Mouse (Mus musculus) cerebellum, postnatal 14 days (tissue): Measurements from ENCODE around the gene Sult2b1.

Source experiments
- DNase-seq, 2 experiments: peaks; one replicate each; pipeline ENCODE4 v3.0.0; 2021; ENCODE audit warnings: mixed read lengths in 2 of 2

Gene Sult2b1

DNA sequence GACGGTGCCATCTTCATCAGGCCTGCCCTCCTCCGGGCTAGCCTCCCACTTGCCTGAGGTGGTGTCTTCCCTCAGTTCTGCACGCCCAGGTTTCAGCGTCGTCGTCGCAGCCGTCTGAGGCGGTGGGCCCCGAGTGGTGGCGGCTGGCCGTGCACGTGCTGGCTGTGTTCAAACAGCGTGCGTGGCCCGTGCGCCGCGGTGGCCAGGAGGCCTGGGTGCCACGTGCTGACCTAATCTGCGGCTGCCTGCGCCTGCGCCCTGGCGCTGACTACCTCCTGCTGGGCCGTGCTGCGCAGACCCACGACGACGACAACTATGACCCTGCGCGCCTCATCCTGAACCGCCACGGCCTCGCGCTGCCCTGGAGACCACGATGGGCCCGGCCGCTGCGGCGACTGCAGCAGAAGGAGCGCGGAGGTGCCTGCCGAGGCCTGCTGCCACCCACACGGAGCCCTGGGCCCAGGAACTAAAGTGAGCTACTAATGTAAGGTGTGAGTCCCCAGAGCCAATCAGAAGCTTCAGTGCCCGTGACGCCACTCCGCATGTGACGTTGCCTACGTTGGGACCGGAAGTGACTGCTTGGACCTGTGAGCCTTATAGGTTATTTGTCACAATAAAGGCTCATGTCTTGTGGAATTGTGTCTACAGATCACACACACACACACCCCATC, 90.4 kb downstream of the Sult2b1 start, which contains the start of gene Sec1:
TSS of gene Sec1 (minus strand) at position 482 of the 671 bp plus-strand sequence.
- no peak for DNase-seq

DNA sequence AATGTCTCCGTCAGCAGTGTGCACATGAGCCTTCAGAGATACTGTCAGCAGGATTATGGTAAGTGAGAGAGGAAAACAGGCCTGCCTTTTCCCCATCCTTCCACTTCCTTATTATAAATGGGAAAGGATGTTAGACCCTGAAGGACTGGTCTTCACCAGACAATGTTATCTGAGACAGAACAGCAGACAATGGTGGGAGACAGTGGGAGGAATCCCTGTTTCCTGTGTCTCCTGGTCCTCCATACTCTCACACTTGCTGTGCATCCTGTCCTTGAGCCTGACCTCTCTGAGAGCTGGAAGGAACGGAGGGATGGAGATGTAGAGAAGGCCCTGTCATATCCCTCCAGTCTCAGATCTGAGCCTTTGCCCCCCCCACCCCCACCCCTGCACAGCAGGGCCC, 92.1 kb downstream of the Sult2b1 start:
- DNase-seq, result no peak

DNA sequence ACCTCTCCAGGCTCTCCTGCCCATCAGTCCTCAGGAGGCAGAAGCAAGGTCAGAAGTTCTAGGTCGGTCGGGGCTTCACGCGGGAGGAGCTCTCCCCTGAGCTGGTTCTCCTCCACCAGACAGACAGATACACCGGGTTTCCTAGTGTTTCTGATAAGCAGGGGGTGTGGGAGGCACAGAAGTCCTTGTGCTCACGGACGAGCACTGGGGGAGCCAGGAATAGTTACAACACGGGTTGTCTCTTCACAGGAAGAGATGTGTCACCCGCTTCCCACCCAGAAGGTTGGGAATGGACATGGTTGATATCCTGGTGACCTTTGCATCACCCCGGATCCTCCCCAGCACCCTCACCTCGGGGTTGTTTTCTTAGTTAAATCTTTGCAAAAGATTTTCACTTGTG, 94.7 kb downstream of the Sult2b1 start:
- DNase-seq, result no peak

DNA sequence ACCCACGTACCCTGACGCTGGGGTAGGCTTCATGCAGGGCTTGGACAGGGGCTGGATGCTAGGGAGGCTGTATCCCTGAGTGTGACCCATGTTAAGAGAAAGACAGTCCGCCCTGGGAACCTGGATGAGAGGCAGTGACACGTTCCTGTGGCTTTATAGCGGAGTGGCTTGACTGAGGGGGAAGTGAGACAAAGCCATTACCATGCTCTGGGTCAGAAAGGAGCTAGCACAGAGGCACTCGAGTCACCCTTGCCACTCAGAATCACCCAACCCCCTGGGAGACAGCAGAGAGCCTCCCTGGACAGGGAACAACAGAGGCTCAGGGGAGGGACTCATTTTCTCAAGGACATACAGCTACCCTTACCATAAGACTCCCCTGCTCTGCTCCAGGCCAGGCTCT, 95.4 kb downstream of the Sult2b1 start:
- no peak for DNase-seq

DNA sequence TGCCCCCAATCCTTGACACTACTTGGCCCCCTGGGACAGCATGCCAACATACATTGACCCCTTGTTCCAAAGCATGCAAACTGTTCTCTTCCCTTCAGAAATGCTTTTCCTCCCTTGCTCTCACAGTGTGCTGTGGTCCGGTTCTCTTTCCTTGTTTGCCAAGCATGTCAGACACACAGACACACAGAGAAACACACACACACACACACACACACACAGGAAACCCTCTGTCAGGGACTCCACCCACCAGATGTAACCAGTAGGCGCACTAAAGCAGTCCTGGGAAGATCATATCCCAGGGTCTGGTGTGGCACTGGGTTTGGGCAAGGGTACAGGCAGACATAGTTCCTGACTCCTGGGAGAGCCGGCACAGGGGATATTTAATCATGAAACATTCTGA, 97.6 kb downstream of the Sult2b1 start:
- DNase-seq, result no peak

DNA sequence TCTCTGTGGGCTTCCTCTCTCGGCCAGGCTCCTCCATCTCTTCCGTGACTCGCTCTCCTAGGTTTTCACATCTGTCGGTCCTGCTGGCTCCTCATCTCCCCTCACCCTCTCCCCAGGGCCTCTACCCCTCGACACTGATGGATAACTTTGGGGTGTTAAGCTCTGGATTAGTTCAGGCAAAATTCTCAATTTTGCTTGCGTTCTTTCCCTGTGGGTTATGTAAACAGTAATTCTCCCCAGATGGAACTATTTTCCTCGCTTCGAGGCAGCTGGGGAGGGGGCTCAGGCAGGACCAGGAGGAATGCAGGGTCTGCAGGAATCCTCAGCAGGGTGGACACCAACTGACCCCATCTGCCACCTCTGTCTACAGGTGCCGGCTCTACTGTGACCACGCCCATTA, 98.7 kb downstream of the Sult2b1 start:
- DNase-seq, result no peak

DNA sequence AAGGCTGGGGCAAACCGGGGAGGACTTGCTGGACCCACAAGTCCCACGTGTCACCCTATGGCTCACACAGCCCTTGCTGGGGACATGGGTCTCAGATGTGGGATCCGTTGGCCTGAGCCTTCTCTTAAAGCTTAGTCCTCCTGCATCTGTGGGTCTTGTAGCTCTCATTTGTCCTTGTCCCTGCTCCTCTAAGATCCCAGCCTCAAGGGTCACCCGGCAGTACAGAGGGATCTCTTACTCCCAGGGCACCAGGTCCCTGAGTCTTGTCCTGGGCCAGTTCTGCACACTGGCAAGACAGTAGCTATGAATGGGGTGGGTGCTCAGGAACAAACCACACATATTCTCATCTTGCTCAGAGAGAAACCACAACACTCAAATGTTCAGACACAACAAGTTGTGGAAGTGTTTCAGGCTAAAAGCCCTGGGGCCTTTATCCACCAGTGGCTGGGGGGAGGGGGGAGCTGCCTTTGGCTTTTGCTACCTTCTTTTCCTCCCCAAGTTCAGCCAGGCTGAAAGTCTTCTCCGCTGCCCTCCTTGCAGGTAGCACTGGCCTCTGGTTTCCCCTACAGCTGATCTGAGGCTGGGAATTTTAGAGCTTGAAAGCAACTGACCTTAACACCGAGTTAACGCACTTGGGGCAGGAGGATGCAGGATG, 100.9 kb downstream of the Sult2b1 start, which contains the start of gene Ntn5:
TSS of gene Ntn5 (plus strand) at position 627 of the 655 bp plus-strand sequence.
- no peak for DNase-seq

DNA sequence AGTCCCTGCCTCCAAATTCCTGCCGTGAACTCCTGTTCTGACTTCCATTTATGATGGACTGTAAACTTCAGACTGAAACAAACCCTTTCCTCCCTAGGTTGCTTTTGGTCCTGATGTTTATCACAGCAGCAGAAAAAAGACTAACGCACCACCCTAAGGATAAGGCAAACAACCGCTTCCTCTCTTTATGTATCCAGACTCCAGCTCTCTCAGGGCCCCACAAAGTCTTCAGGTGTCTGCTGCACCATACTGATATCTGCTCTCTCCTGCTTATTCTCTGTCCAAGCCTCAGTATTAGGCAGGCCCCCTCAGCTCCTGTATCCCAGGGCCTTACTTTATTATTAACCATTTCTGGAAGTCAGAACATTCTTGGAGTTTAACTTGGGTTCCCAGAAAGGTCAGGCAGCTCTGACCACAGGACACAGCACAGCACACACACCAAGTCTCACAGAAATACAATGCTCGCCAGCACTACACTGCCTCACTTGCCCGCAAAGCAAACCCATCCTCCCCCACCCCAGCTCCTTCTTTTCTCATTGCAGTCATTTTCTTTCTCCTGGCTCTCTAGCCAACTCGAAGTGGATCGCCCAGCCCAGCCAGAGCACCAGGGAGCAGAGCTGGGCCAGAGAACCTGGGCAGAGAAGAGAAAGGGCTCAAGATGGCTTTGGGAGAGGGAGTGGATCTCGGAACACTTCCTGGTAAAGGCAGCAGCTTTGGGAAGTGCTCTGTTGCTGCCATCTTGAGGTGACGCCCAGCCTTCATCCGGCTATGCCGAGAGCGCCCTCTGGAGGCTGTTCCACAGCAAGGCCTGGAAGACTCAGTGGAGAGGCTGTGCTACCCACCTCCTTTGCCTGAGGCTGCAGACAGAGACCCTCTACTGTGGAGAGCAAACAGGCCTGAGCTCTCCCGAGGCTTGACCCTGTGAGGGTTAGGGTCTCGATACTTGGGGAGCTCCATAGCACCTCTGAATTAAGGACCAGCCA, 102.0 kb downstream of the Sult2b1 start:
- DNase-seq, result peak; percentile 96 to 98

DNA sequence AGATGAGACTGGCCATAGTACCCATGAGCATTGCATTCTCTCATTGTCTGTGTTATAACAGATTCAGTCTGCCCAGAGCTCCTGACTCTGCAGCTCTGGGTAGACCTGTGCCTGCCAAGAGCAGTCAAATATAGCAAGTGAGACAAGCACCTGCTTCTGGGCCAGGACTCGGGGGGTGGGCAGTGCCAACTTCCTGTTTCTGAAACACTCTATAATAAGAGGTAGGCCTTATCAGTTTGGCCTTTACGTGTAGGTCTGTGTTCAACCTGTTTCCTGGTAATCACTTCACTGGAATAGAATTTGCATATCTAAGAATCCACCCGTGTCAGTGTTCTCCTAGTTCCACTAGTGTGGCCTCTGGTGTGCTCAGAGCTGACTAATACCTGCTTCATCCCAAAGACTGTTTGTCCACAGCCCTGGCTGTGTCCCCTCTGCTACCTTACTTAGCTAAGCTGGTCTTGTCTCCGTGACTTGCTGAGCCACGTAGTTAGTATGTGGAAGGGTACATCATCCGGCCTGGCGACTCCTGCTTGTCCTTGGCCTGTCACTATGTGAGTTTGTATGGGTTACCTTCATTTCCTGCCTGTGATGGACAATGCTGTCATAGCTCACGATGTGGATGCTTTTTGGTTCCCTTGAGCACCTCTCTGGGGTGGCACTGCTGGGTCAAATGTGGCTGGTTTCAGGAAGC, 103.3 kb downstream of the Sult2b1 start:
- peak; percentile 63 to 73 for DNase-seq
